Mouse (Mus musculus): ENCODE measurements at regions not wholly inside any gene's neighbourhood (a gene's known extent, or its start where the extent isn't known, plus 50 kb on each side); places are given as distances from the start of the nearest gene placed in this dataset.

DNA sequence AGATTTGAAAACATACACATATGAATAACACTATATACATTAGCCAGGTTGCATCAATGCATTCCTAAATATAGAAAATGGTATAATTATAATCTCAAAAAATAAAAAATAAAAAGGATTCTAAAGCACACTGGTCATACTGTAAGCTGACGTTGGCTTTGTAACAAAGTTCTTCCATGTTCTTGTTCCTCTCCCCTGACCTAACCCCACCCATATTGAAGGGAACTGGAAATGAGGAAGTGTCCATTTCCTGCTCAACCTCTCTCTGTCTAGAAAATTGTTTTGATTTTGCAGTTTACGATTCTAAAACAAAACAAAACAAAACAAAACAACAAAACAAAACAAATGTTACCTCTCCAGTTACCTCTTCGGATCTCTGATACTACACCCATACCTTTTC is 427.5 kb upstream of the Dab2 start:
- TF ChIP-seq CTCF (IDR thresholded peaks at IDR 0.05; ENCODE audit: extremely low read depth, insufficient read depth, low read length), result no peak
- TF ChIP-seq POLR2A (IDR thresholded peaks at IDR 0.05; ENCODE audit: extremely low read depth, insufficient read depth, low read length), result no peak
